27 mouse cellular contexts compared by ENCODE assay signal in the genomic region with DNA sequence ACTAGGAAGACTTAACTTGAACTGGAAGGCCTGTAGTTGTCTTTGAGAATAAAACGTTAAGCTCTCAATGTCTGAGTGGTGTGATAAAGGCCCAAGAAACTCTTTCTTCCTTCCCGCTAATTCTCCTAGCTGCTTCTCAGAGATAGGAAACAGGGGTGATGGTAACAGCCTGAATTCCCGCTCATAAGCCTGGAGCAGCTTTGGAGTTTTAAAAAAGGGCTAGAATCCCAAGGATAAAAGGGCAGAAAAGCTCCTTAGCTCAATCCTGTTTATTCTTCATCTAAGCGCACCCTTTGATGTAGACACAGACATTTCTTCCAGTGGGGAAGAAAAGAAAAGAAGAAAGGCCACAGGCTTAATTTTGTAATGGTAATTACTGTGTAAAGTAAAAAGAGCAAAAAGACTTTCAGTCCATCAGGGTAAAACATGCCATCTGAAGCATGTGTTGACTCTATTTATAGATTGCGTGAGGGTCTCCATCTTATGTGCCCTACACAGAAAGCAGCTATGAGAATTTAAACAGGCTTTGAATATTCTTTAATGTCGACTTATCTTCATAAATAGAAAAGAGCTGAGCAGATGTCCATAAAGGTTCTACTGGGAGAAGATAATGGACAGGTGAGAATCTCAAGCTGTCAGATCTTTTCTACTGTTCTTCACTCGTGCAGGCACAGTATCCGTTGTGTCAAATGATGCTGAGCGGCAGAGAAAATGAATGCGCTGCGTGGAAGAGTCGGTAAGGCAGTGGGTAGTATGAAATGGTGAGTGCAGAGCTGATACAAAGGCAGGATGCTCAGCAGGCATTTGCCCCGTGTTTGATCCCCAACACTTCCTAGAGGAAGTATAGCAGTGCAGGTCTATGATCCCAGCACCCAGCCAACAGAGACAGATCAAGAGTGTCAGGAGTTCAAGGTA.
DNase-seq lines count a peak whose midpoint lies in the region; ATAC-seq lines count a peak whose summit lies in the region.
"Had no signal": no experiment of that assay in that cellular context is flagged by ENCODE, and none has a peak within 500 bp of the region (broad histone marks: within the 10 kb centered on the region; RNA-seq: fewer than 3 reads in every experiment).

No protein-coding gene starts in this region.

- DNase-seq in limb, embryonic 10.5 days (ENCODE audit: low spot score): no peak
- peak; percentile 70 for DNase-seq in midbrain, embryonic 14.5 days
- DNase-seq in cerebellum, postnatal 10 days: no peak
- DNase-seq in cerebellum, postnatal 4 days (ENCODE audit: low spot score in 2 of 2): no peak
- DNase-seq in liver: no peak
- DNase-seq: adrenal gland, postnatal 14 days; cerebellum, adult 18-20 months; cerebellum, postnatal 14 days; gastrocnemius, postnatal 10 days; heart, postnatal 10 days; kidney, adult 11 months; kidney, postnatal 25 days; lung, adult 2 months; lung, postnatal 10 days; right cerebral cortex, postnatal 4 days; thymus, adult 18-20 months; thymus, postnatal 4 days had no signal

- no peak overlapping the region for H3K4me3 ChIP-seq in forebrain, embryonic 15.5 days
- H3K4me3 ChIP-seq in forebrain, embryonic 12.5 days (replicated peaks): no peak overlapping the region
- no peak overlapping the region for H3K4me3 ChIP-seq in limb, embryonic 10.5 days
- H3K4me3 ChIP-seq in midbrain, embryonic 14.5 days (replicated peaks; ENCODE audit: low read depth, low read length): no peak overlapping the region
- H3K4me3 ChIP-seq: heart, embryonic 13.5 days; hindbrain, embryonic 15.5 days; kidney, embryonic 15.5 days had no signal

- 0 out of 2 replicates have a peak, but pooled peaks have one; percentile 35 for ATAC-seq in forebrain, embryonic 15.5 days (replicated peaks)
- ATAC-seq in forebrain, embryonic 12.5 days (ENCODE audit: low FRiP score): no peak
- peak; percentile 34; the same call in 1 of the 2 replicates for ATAC-seq in midbrain, embryonic 14.5 days (ENCODE audit: low FRiP score, low TSS enrichment)
- ATAC-seq: CD4-positive, CD25-positive, alpha-beta regulatory T cell, adult 4 months; inflammation-experienced regulatory T-cells, adult 6 months had no signal

- no peak overlapping the region for H3K4me2 ChIP-seq in forebrain, embryonic 15.5 days (replicated peaks)
- no peak overlapping the region for H3K4me2 ChIP-seq in forebrain, embryonic 12.5 days
- no peak overlapping the region for H3K4me2 ChIP-seq in midbrain, embryonic 14.5 days (ENCODE audit: low read length)
- H3K4me2 ChIP-seq: heart, embryonic 13.5 days; hindbrain, embryonic 15.5 days; kidney, embryonic 15.5 days had no signal

- 54% methylated on average over 13 of the region's 13 CpGs for WGBS in forebrain, embryonic 15.5 days
- 51% methylated on average over 13 of the region's 13 CpGs for WGBS in forebrain, embryonic 12.5 days
- WGBS in limb, embryonic 10.5 days: 81% methylated on average over 13 of the region's 13 CpGs
- WGBS in midbrain, embryonic 14.5 days: 21% methylated on average over 13 of the region's 13 CpGs

- no peak overlapping the region for H3K27ac ChIP-seq in forebrain, embryonic 15.5 days (replicated peaks)
- no peak overlapping the region for H3K27ac ChIP-seq in forebrain, embryonic 12.5 days
- peak overlapping the region; percentile 53 for H3K27ac ChIP-seq in limb, embryonic 10.5 days
- H3K27ac ChIP-seq in midbrain, embryonic 14.5 days (replicated peaks; ENCODE audit: low read depth, low read length): no peak overlapping the region
- H3K27ac ChIP-seq: heart, embryonic 13.5 days; hindbrain, embryonic 15.5 days; kidney, embryonic 15.5 days; liver, embryonic 14.5 days; macrophage; stomach, postnatal 0 days had no signal

- no peak overlapping the region for H3K9ac ChIP-seq in forebrain, embryonic 15.5 days (replicated peaks)
- no peak overlapping the region for H3K9ac ChIP-seq in forebrain, embryonic 12.5 days
- no peak overlapping the region for H3K9ac ChIP-seq in midbrain, embryonic 14.5 days (replicated peaks; ENCODE audit: low read length)
- H3K9ac ChIP-seq: heart, embryonic 13.5 days; hindbrain, embryonic 15.5 days; kidney, embryonic 15.5 days; liver, embryonic 14.5 days had no signal

- H3K9me3 ChIP-seq in forebrain, embryonic 15.5 days: no peaks in the 10 kb centered on the region
- no peaks in the 10 kb centered on the region for H3K9me3 ChIP-seq in forebrain, embryonic 12.5 days
- no peaks in the 10 kb centered on the region for H3K9me3 ChIP-seq in limb, embryonic 10.5 days (replicated peaks)
- H3K9me3 ChIP-seq in midbrain, embryonic 14.5 days (ENCODE audit: control insufficient read depth, low read length): no peaks in the 10 kb centered on the region
- H3K9me3 ChIP-seq: heart, embryonic 13.5 days; hindbrain, embryonic 15.5 days; kidney, embryonic 15.5 days had no signal

- H3K36me3 ChIP-seq in forebrain, embryonic 15.5 days: no peaks in the 10 kb centered on the region
- H3K36me3 ChIP-seq in forebrain, embryonic 12.5 days (replicated peaks): no peaks in the 10 kb centered on the region
- no peaks in the 10 kb centered on the region for H3K36me3 ChIP-seq in limb, embryonic 10.5 days
- no peaks in the 10 kb centered on the region for H3K36me3 ChIP-seq in midbrain, embryonic 14.5 days (ENCODE audit: control insufficient read depth, insufficient read depth, low read length)
- H3K36me3 ChIP-seq: heart, embryonic 13.5 days; hindbrain, embryonic 15.5 days; kidney, embryonic 15.5 days had no signal

- no peaks in the 10 kb centered on the region for H3K27me3 ChIP-seq in forebrain, embryonic 15.5 days
- H3K27me3 ChIP-seq in forebrain, embryonic 12.5 days: no peaks in the 10 kb centered on the region
- no peaks in the 10 kb centered on the region for H3K27me3 ChIP-seq in limb, embryonic 10.5 days (ENCODE audit: low read depth, poor library complexity, severe bottlenecking)
- no peaks in the 10 kb centered on the region for H3K27me3 ChIP-seq in midbrain, embryonic 14.5 days (ENCODE audit: control insufficient read depth, insufficient read depth, low read length)
- H3K27me3 ChIP-seq: heart, embryonic 13.5 days; hindbrain, embryonic 15.5 days; kidney, embryonic 15.5 days had no signal

- no peaks in the 10 kb centered on the region for H3K4me1 ChIP-seq in forebrain, embryonic 15.5 days
- H3K4me1 ChIP-seq in forebrain, embryonic 12.5 days: peaks cover 17% of the 10 kb centered on the region
- H3K4me1 ChIP-seq in limb, embryonic 10.5 days: peaks cover 16% of the 10 kb centered on the region
- H3K4me1 ChIP-seq in midbrain, embryonic 14.5 days (ENCODE audit: control insufficient read depth, insufficient read depth, low read length): no peaks in the 10 kb centered on the region
- H3K4me1 ChIP-seq: heart, embryonic 13.5 days; hindbrain, embryonic 15.5 days; kidney, embryonic 15.5 days had no signal
